Mouse (Mus musculus): Measurements from ENCODE around the gene Acss2. TPM values are rescaled to one million over a fixed set of nuclear protein-coding genes. Genes with fewer than 3 reads are reported as not detected.

The Acss2 gene
- polyA plus RNA-seq, 1 experiment from 2014 or later: 20.8 TPM

DNA sequence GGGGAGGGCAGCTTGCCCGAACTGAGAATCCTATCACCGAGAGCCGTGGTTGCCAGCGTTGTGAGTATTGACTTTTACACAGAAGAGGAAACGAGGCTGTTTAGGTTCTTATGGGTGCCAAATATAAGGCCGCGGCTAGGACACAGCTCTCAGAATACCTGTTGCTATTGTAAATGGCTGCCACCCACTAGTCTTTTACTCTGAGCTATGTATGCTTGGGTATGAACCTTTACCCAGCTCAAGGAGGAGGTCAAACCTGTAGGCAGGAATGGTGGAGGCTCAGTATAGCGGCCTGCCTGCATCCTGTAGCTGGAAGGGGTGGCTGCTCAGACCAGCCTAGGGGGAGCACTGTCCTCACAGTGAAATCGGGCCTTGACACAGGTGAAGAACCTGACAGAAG, 110.4 kb downstream of the Acss2 start:
- no peak overlapping the region for H3K27ac ChIP-seq
- no peaks in the 10 kb centered on the region for H3K9me3 ChIP-seq (replicated peaks; ENCODE audit: low read length)
- no peak overlapping the region for H3K4me2 ChIP-seq (ENCODE audit: low read length)
- no peak for ATAC-seq (replicated peaks; ENCODE audit: low FRiP score, low read depth)
- DNase-seq (ENCODE audit: low spot score): no peak
- 94% methylated on average over 9 of the region's 9 CpGs for WGBS
- no peak overlapping the region for H3K9ac ChIP-seq (ENCODE audit: low read depth, low read length)
- H3K4me1 ChIP-seq (replicated peaks; ENCODE audit: insufficient read depth, low read length): peaks cover 8% of the 10 kb centered on the region
- peaks cover 5% of the 10 kb centered on the region; the same call in 1 of the 2 replicates for H3K27me3 ChIP-seq (ENCODE audit: insufficient read depth, low read length)
- peaks cover 2% of the 10 kb centered on the region; the same call in 1 of the 2 replicates for H3K36me3 ChIP-seq (ENCODE audit: insufficient read depth, low read length)
- no peak for TF ChIP-seq CTCF (IDR thresholded peaks at IDR 0.05; ENCODE audit: low read depth)
- H3K4me3 ChIP-seq (replicated peaks; ENCODE audit: low read depth, low read length): no peak overlapping the region

DNA sequence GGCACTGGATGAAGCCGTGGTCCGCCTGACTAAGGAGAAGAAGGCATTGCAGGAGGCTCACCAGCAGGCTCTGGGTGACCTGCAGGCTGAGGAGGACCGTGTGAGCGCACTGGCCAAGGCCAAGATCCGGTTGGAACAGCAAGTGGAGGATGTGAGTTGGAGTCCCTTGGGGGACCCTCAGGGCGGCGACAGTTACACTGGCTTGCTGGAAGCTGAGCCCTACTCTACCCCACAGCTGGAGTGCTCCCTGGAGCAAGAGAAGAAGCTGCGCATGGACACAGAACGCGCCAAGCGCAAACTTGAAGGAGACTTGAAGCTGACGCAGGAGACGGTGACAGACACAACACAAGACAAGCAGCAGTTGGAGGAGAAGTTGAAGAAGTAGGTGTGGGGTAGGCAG, 110.8 kb downstream of the Acss2 start:
- Histone ChIP-seq H3K27me3 (ENCODE audit: insufficient read depth, low read length) (peaks cover 5% of the 10 kb centered on the region; the same call in 1 of the 2 replicates), H3K27ac (no peak overlapping the region), H3K9me3 (replicated peaks; ENCODE audit: low read length) (no peaks in the 10 kb centered on the region), H3K9ac (ENCODE audit: low read depth, low read length) (no peak overlapping the region), H3K4me1 (replicated peaks; ENCODE audit: insufficient read depth, low read length) (peaks cover 8% of the 10 kb centered on the region), H3K4me2 (ENCODE audit: low read length) (no peak overlapping the region), H3K4me3 (replicated peaks; ENCODE audit: low read depth, low read length) (no peak overlapping the region), H3K36me3 (ENCODE audit: insufficient read depth, low read length) (peaks cover 2% of the 10 kb centered on the region; the same call in 1 of the 2 replicates)
- WGBS: 88% methylated on average over 13 of the region's 13 CpGs
- no peak for TF ChIP-seq CTCF (IDR thresholded peaks at IDR 0.05; ENCODE audit: low read depth)
- ATAC-seq (replicated peaks; ENCODE audit: low FRiP score, low read depth) (no peak), DNase-seq (ENCODE audit: low spot score) (no peak)

DNA sequence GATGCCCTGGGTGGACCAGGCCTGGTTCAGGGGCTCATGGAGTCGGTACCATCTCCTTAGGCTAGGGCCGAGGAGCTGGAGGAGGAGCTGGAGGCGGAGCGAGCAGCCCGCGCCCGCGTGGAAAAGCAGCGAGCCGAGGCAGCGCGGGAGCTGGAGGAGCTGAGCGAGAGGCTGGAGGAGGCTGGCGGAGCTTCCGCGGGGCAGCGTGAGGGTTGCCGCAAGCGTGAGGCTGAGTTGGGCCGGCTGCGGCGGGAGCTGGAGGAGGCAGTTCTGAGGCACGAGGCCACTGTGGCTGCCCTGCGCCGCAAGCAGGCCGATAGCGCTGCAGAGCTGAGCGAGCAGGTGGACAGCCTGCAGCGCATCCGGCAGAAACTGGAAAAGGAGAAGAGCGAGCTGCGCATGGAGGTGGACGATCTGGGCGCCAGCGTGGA, 111.5 kb downstream of the Acss2 start:
- DNase-seq (ENCODE audit: low spot score) (peak; percentile 60), ATAC-seq (replicated peaks; ENCODE audit: low FRiP score, low read depth) (no peak)
- Histone ChIP-seq H3K27me3 (ENCODE audit: insufficient read depth, low read length) (peaks cover 5% of the 10 kb centered on the region; the same call in 1 of the 2 replicates), H3K4me2 (ENCODE audit: low read length) (peak overlapping the region; percentile 59), H3K36me3 (ENCODE audit: insufficient read depth, low read length) (peaks cover 9% of the 10 kb centered on the region), H3K4me3 (replicated peaks; ENCODE audit: low read depth, low read length) (peak overlapping the region; percentile 16; the same call in 1 of the 2 replicates), H3K9me3 (replicated peaks; ENCODE audit: low read length) (no peaks in the 10 kb centered on the region), H3K9ac (ENCODE audit: low read depth, low read length) (peak overlapping the region; percentile 47; the same call in 1 of the 2 replicates), H3K27ac (no peak overlapping the region), H3K4me1 (replicated peaks; ENCODE audit: insufficient read depth, low read length) (peaks cover 8% of the 10 kb centered on the region)
- no peak for TF ChIP-seq CTCF (IDR thresholded peaks at IDR 0.05; ENCODE audit: low read depth)
- 2% methylated on average over 35 of the region's 35 CpGs for WGBS

GRCm38 (mm10) chr2:155630153-155630552, 112.4 kb downstream of the Acss2 start:
- peaks cover 5% of the 10 kb centered on the region; the same call in 1 of the 2 replicates for H3K27me3 ChIP-seq (ENCODE audit: insufficient read depth, low read length)
- H3K9ac ChIP-seq (ENCODE audit: low read depth, low read length): no peak overlapping the region
- H3K4me2 ChIP-seq (ENCODE audit: low read length): no peak overlapping the region
- H3K36me3 ChIP-seq (ENCODE audit: insufficient read depth, low read length): peaks cover 18% of the 10 kb centered on the region
- H3K9me3 ChIP-seq (replicated peaks; ENCODE audit: low read length): no peaks in the 10 kb centered on the region
- H3K4me3 ChIP-seq (replicated peaks; ENCODE audit: low read depth, low read length): no peak overlapping the region
- H3K27ac ChIP-seq: no peak overlapping the region
- WGBS: 57% methylated on average over 20 of the region's 20 CpGs
- no peak for DNase-seq (ENCODE audit: low spot score)
- peaks cover 8% of the 10 kb centered on the region for H3K4me1 ChIP-seq (replicated peaks; ENCODE audit: insufficient read depth, low read length)
- no peak for TF ChIP-seq CTCF (IDR thresholded peaks at IDR 0.05; ENCODE audit: low read depth)
- no peak for ATAC-seq (replicated peaks; ENCODE audit: low FRiP score, low read depth)

DNA sequence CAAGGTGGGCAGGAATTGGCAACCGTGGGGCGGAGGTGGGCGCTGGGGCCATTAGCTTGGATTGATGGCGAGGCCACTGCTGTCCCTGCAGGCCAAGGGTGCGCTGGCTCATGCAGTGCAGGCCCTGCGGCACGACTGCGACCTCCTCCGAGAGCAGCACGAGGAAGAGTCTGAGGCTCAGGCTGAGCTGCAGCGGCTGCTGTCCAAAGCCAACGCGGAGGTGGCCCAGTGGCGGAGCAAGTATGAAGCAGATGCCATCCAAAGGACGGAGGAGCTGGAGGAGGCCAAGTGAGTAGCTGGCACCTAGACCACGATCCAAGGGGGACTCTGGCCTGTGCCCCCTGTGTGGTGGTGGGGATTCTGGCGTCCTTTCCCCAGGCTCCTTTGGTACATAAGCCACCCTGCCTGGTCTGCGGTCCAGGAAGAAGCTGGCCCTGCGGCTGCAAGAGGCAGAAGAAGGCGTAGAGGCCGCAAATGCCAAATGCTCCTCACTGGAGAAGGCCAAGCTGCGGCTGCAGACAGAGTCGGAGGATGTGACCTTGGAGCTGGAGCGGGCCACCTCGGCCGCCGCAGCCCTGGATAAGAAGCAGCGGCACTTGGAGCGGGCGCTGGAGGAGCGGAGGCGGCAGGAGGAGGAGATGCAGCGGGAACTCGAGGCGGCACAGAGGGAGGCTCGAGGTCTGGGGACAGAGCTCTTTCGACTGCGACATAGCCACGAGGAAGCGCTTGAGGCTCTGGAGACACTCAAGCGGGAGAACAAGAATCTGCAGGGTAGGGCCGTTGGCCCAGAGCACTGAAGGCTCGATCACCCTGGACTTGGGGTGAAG, 113.1 kb downstream of the Acss2 start:
- DNase-seq (ENCODE audit: low spot score) (no peak), ATAC-seq (replicated peaks; ENCODE audit: low FRiP score, low read depth) (no peak)
- peaks cover 8% of the 10 kb centered on the region for H3K4me1 ChIP-seq (replicated peaks; ENCODE audit: insufficient read depth, low read length)
- H3K9ac ChIP-seq (ENCODE audit: low read depth, low read length): no peak overlapping the region
- H3K27ac ChIP-seq: no peak overlapping the region
- no peak for TF ChIP-seq CTCF (IDR thresholded peaks at IDR 0.05; ENCODE audit: low read depth)
- WGBS: 33% methylated on average over 43 of the region's 43 CpGs
- peaks cover 5% of the 10 kb centered on the region; the same call in 1 of the 2 replicates for H3K27me3 ChIP-seq (ENCODE audit: insufficient read depth, low read length)
- H3K4me2 ChIP-seq (ENCODE audit: low read length): no peak overlapping the region
- H3K9me3 ChIP-seq (replicated peaks; ENCODE audit: low read length): no peaks in the 10 kb centered on the region
- H3K36me3 ChIP-seq (ENCODE audit: insufficient read depth, low read length): peaks cover 24% of the 10 kb centered on the region
- H3K4me3 ChIP-seq (replicated peaks; ENCODE audit: low read depth, low read length): no peak overlapping the region

GRCm38 (mm10) chr2:155632138-155632936, 114.6 kb downstream of the Acss2 start:
- H3K9me3 ChIP-seq (replicated peaks; ENCODE audit: low read length): no peaks in the 10 kb centered on the region
- WGBS: 72% methylated on average over 30 of the region's 30 CpGs
- no peak overlapping the region for H3K9ac ChIP-seq (ENCODE audit: low read depth, low read length)
- peaks cover 8% of the 10 kb centered on the region for H3K4me1 ChIP-seq (replicated peaks; ENCODE audit: insufficient read depth, low read length)
- H3K27ac ChIP-seq: no peak overlapping the region
- H3K4me2 ChIP-seq (ENCODE audit: low read length): no peak overlapping the region
- H3K4me3 ChIP-seq (replicated peaks; ENCODE audit: low read depth, low read length): no peak overlapping the region
- H3K27me3 ChIP-seq (ENCODE audit: insufficient read depth, low read length): peaks cover 5% of the 10 kb centered on the region; the same call in 1 of the 2 replicates
- peaks cover 36% of the 10 kb centered on the region for H3K36me3 ChIP-seq (ENCODE audit: insufficient read depth, low read length)
- no peak for TF ChIP-seq CTCF (IDR thresholded peaks at IDR 0.05; ENCODE audit: low read depth)
- DNase-seq (ENCODE audit: low spot score) (no peak), ATAC-seq (replicated peaks; ENCODE audit: low FRiP score, low read depth) (no peak)

Data from kidney, postnatal 0 days (tissue).